Mouse (Mus musculus): ENCODE data around the gene Rab40c. TPM values are rescaled to one million over a fixed set of nuclear protein-coding genes. Genes with fewer than 3 reads are reported as not detected.

Rab40c gene
- total RNA-seq (2021), result 10 to 100 TPM; 17.0 to 17.4 TPM

- no peak for DNase-seq (ENCODE audit: low spot score)
- intact Hi-C loops (cut with DNase I), result no loop called here
Observed at GRCm38 (mm10) chr17:25919144-25919785, at the start of gene Rab40c. TSS of gene Rab40c (minus strand) at chr17:25919727.

GRCm38 (mm10) chr17:25968176-25968575 is 48.6 kb upstream of the Rab40c start:
- no peak for DNase-seq (ENCODE audit: low spot score)
- intact Hi-C loops (cut with DNase I), result loop anchor here (5.0 kb wide), 1 partner anchor 76 kb away; no protein-coding TSS in a partner anchor

GRCm38 (mm10) chr17:25967652-25968051 is 48.1 kb upstream of the Rab40c start:
- intact Hi-C loops (cut with DNase I), result loop anchor here (5.0 kb wide), 1 partner anchor 75 kb away; no protein-coding TSS in a partner anchor
- DNase-seq (ENCODE audit: low spot score), result no peak

- DNase-seq (ENCODE audit: low spot score), result no peak
- intact Hi-C loops (cut with DNase I), result no loop called here
Observed at GRCm38 (mm10) chr17:25964271-25964670, 44.7 kb upstream of the Rab40c start.

- intact Hi-C loops (cut with DNase I), result no loop called here
- DNase-seq (ENCODE audit: low spot score), result no peak
Observed at GRCm38 (mm10) chr17:25962413-25962905, 42.9 kb upstream of the Rab40c start.

GRCm38 (mm10) chr17:25961566-25961965 is 42.0 kb upstream of the Rab40c start:
- no peak for DNase-seq (ENCODE audit: low spot score)
- intact Hi-C loops (cut with DNase I), result no loop called here

- intact Hi-C loops (cut with DNase I), result no loop called here
- no peak for DNase-seq (ENCODE audit: low spot score)
Observed at GRCm38 (mm10) chr17:25959630-25960467, 40.3 kb upstream of the Rab40c start.

- intact Hi-C loops (cut with DNase I), result no loop called here
- no peak for DNase-seq (ENCODE audit: low spot score)
Observed at GRCm38 (mm10) chr17:25958771-25959494, 39.4 kb upstream of the Rab40c start.

- DNase-seq (ENCODE audit: low spot score), result no peak
- intact Hi-C loops (cut with DNase I), result no loop called here
Observed at GRCm38 (mm10) chr17:25957586-25958051, 38.1 kb upstream of the Rab40c start.

GRCm38 (mm10) chr17:25956631-25957030 is 37.1 kb upstream of the Rab40c start:
- no peak for DNase-seq (ENCODE audit: low spot score)
- intact Hi-C loops (cut with DNase I), result no loop called here

GRCm38 (mm10) chr17:25956201-25956600 is 36.7 kb upstream of the Rab40c start:
- no peak for DNase-seq (ENCODE audit: low spot score)
- intact Hi-C loops (cut with DNase I), result no loop called here

- intact Hi-C loops (cut with DNase I), result no loop called here
Observed at GRCm38 (mm10) chr17:25955736-25956135, 36.2 kb upstream of the Rab40c start.

GRCm38 (mm10) chr17:25954671-25955070 is 35.1 kb upstream of the Rab40c start:
- no peak for DNase-seq (ENCODE audit: low spot score)
- intact Hi-C loops (cut with DNase I), result no loop called here

More at GRCm38 (mm10) chr17:25955736-25956135, 36.2 kb upstream of the Rab40c start:
- no peak for DNase-seq (ENCODE audit: low spot score)

- intact Hi-C loops (cut with DNase I), result no loop called here
- DNase-seq (ENCODE audit: low spot score), result no peak
Observed at GRCm38 (mm10) chr17:25953161-25953560, 33.6 kb upstream of the Rab40c start.

- no peak for DNase-seq (ENCODE audit: low spot score)
- intact Hi-C loops (cut with DNase I), result no loop called here
Observed at GRCm38 (mm10) chr17:25951803-25952623, 32.5 kb upstream of the Rab40c start, which contains the start of gene A930017K11Rik. TSS of gene A930017K11Rik (minus strand) at chr17:25952565.

- intact Hi-C loops (cut with DNase I), result no loop called here
- DNase-seq (ENCODE audit: low spot score), result no peak
Observed at GRCm38 (mm10) chr17:25951225-25951802, 31.8 kb upstream of the Rab40c start.

- intact Hi-C loops (cut with DNase I), result no loop called here
- no peak for DNase-seq (ENCODE audit: low spot score)
Observed at GRCm38 (mm10) chr17:25950706-25951105, 31.2 kb upstream of the Rab40c start.

- intact Hi-C loops (cut with DNase I), result loop anchor here (10.0 kb wide), 1 partner anchor 55 kb away; no protein-coding TSS in a partner anchor
- DNase-seq (ENCODE audit: low spot score), result no peak
Observed at GRCm38 (mm10) chr17:25949981-25950380, 30.5 kb upstream of the Rab40c start.

GRCm38 (mm10) chr17:25948051-25948450 is 28.5 kb upstream of the Rab40c start:
- DNase-seq (ENCODE audit: low spot score), result no peak

More at GRCm38 (mm10) chr17:25948051-25948450, 28.5 kb upstream of the Rab40c start:
- intact Hi-C loops (cut with DNase I), result loop anchor here (10.0 kb wide), 1 partner anchor 53 kb away; no protein-coding TSS in a partner anchor
